Mouse (Mus musculus): ENCODE measurements around the gene Acsbg1.
"Not testable (repeated sequence)": the region's sequence is repeated elsewhere in the genome, so short reads cannot be mapped to it uniquely, and the experiment has no call there.

Acsbg1 gene

GRCm38 (mm10) chr9:54604886-54605285 lies 56.8 kb downstream of the Acsbg1 start:
- peak; percentile 83 for DNase-seq

- no peak for DNase-seq
These were observed 57.5 kb downstream of the Acsbg1 start for GRCm38 (mm10) chr9:54604131-54604654.

GRCm38 (mm10) chr9:54602916-54603315 lies 58.8 kb downstream of the Acsbg1 start:
- DNase-seq = no peak

- DNase-seq = no peak
These were observed 59.3 kb downstream of the Acsbg1 start for GRCm38 (mm10) chr9:54602386-54602785.

GRCm38 (mm10) chr9:54596752-54597465 lies 64.8 kb downstream of the Acsbg1 start:
- DNase-seq = no peak

- DNase-seq = not testable (repeated sequence)
These were observed 68.0 kb downstream of the Acsbg1 start for GRCm38 (mm10) chr9:54593652-54594051.

- DNase-seq = no peak
These were observed 73.8 kb downstream of the Acsbg1 start for GRCm38 (mm10) chr9:54587863-54588262.

- DNase-seq = peak; percentile 99
These were observed 75.2 kb downstream of the Acsbg1 start, which contains the start of gene Idh3a for GRCm38 (mm10) chr9:54586199-54587061. Gene Idh3a, plus strand, starts transcription at chr9:54586334.

- DNase-seq = no peak
These were observed 75.9 kb downstream of the Acsbg1 start for GRCm38 (mm10) chr9:54585839-54586198.

GRCm38 (mm10) chr9:54584127-54584526 lies 77.5 kb downstream of the Acsbg1 start:
- DNase-seq = not testable (repeated sequence)

GRCm38 (mm10) chr9:54583712-54584111 lies 78.0 kb downstream of the Acsbg1 start:
- DNase-seq = no peak

- DNase-seq = no peak
These were observed 90.4 kb downstream of the Acsbg1 start for GRCm38 (mm10) chr9:54571130-54571839.

GRCm38 (mm10) chr9:54568732-54569131 lies 92.9 kb downstream of the Acsbg1 start:
- no peak for DNase-seq

GRCm38 (mm10) chr9:54566958-54567357 lies 94.7 kb downstream of the Acsbg1 start:
- DNase-seq = no peak

GRCm38 (mm10) chr9:54560831-54561601 lies 100.7 kb downstream of the Acsbg1 start:
- DNase-seq = no peak

- DNase-seq = peak; percentile 89
These were observed 101.7 kb downstream of the Acsbg1 start, which contains the start of gene Cib2 for GRCm38 (mm10) chr9:54559771-54560471. Gene Cib2, minus strand, starts transcription at chr9:54560218.

- no peak for DNase-seq
These were observed 102.9 kb downstream of the Acsbg1 start for GRCm38 (mm10) chr9:54558731-54559130.

- DNase-seq = no peak
These were observed 106.6 kb downstream of the Acsbg1 start for GRCm38 (mm10) chr9:54555044-54555443.
